Mouse (Mus musculus) left cerebral cortex, postnatal 4 days (tissue): Measurements from ENCODE around the gene Kcnip1. TPM values are rescaled to one million over a fixed set of nuclear protein-coding genes. Genes with fewer than 3 reads are reported as not detected.
A peak's percentile ranks its signal among the peaks of the same experiment; 100 is the strongest.

ENCODE experiments used
- DNase-seq: peaks from one replicate; pipeline ENCODE4 v3.0.0-alpha.2; 2022
- intact Hi-C: fragments of 180-260 bp; cut with DNase I; formaldehyde crosslinking; loops from one replicate; pipeline ENCODE4 v1.15.1; 2025
- total RNA-seq, 2 experiments: library from RNA; stranded (reverse); gene quantifications; 2 replicates each; pipeline ENCODE4 v1.2.3; 2021

Gene Kcnip1
- total RNA-seq, 2 experiments from 2014 or later, result 35.8 to 43.5 TPM

GRCm38 (mm10) chr11:33860905-33861582, 131.9 kb downstream of the Kcnip1 start:
- DNase-seq, result no peak
- intact Hi-C loops, result loop anchor here (10.0 kb wide), 1 partner anchor 54 kb away; no protein-coding TSS in a partner anchor

GRCm38 (mm10) chr11:33849614-33850013, 143.3 kb downstream of the Kcnip1 start:
- intact Hi-C loops, result loop anchor here (10.0 kb wide), 1 partner anchor 115 kb away; no protein-coding TSS in a partner anchor
- DNase-seq, result peak; percentile 56

- intact Hi-C loops, result loop anchor here (10.0 kb wide), 1 partner anchor 114 kb away; no protein-coding TSS in a partner anchor
- DNase-seq, result no peak
Observed at GRCm38 (mm10) chr11:33848685-33849084, 144.3 kb downstream of the Kcnip1 start.

GRCm38 (mm10) chr11:33845931-33846330, 147.0 kb downstream of the Kcnip1 start:
- intact Hi-C loops, result loop anchor here (10.0 kb wide), 1 partner anchor 111 kb away; no protein-coding TSS in a partner anchor
- DNase-seq, result no peak

- DNase-seq, result no peak
- intact Hi-C loops, result loop anchor here (10.0 kb wide), 1 partner anchor 109 kb away; no protein-coding TSS in a partner anchor
Observed at GRCm38 (mm10) chr11:33843294-33843864, 149.6 kb downstream of the Kcnip1 start.

GRCm38 (mm10) chr11:33839049-33839448, 153.9 kb downstream of the Kcnip1 start:
- intact Hi-C loops, result no loop called here

GRCm38 (mm10) chr11:33829774-33830173, 163.2 kb downstream of the Kcnip1 start:
- intact Hi-C loops, result no loop called here
- no peak for DNase-seq

More at GRCm38 (mm10) chr11:33839049-33839448, 153.9 kb downstream of the Kcnip1 start:
- no peak for DNase-seq

GRCm38 (mm10) chr11:33827829-33828206, 165.1 kb downstream of the Kcnip1 start:
- peak; percentile 93 for DNase-seq
- intact Hi-C loops, result no loop called here

GRCm38 (mm10) chr11:33827085-33827828, 165.7 kb downstream of the Kcnip1 start:
- peak; percentile 83 for DNase-seq
- intact Hi-C loops, result no loop called here

- no peak for DNase-seq
- intact Hi-C loops, result no loop called here
Observed at GRCm38 (mm10) chr11:33824739-33825138, 168.2 kb downstream of the Kcnip1 start.

GRCm38 (mm10) chr11:33821331-33821730, 171.6 kb downstream of the Kcnip1 start:
- intact Hi-C loops, result no loop called here
- no peak for DNase-seq

GRCm38 (mm10) chr11:33820876-33821275, 172.1 kb downstream of the Kcnip1 start:
- intact Hi-C loops, result no loop called here

GRCm38 (mm10) chr11:33818861-33819503, 174.0 kb downstream of the Kcnip1 start:
- DNase-seq, result no peak
- intact Hi-C loops, result no loop called here

More at GRCm38 (mm10) chr11:33820876-33821275, 172.1 kb downstream of the Kcnip1 start:
- DNase-seq, result peak; percentile 81

GRCm38 (mm10) chr11:33816020-33816419, 176.9 kb downstream of the Kcnip1 start:
- intact Hi-C loops, result no loop called here
- DNase-seq, result no peak

- intact Hi-C loops, result no loop called here
- DNase-seq, result no peak
Observed at GRCm38 (mm10) chr11:33810105-33810504, 182.8 kb downstream of the Kcnip1 start.

- DNase-seq, result no peak
- intact Hi-C loops, result no loop called here
Observed at GRCm38 (mm10) chr11:33803093-33803492, 189.9 kb downstream of the Kcnip1 start.

- no peak for DNase-seq
- intact Hi-C loops, result no loop called here
Observed at GRCm38 (mm10) chr11:33800436-33801088, 192.4 kb downstream of the Kcnip1 start.

- no peak for DNase-seq
- intact Hi-C loops, result no loop called here
Observed at GRCm38 (mm10) chr11:33799933-33800332, 193.0 kb downstream of the Kcnip1 start.

- no peak for DNase-seq
- intact Hi-C loops, result no loop called here
Observed at GRCm38 (mm10) chr11:33798094-33798648, 194.8 kb downstream of the Kcnip1 start.

- intact Hi-C loops, result no loop called here
- DNase-seq, result no peak
Observed at GRCm38 (mm10) chr11:33787362-33787761, 205.6 kb downstream of the Kcnip1 start.
